Mouse (Mus musculus) stomach, embryonic 16.5 days (tissue): ENCODE measurements around the gene Tmem80. TPM values are rescaled to one million over a fixed set of nuclear protein-coding genes. Genes with fewer than 3 reads are reported as not detected.
A peak's percentile ranks its signal among the peaks of the same experiment; 100 is the strongest.

Experiments
- ATAC-seq: fragments of 200-750 bp; cut with Nextera tagmentation; 2 replicates; pipeline ENCODE4 v1.8.0; 2017; ENCODE audit warnings: moderate number of reproducible peaks, moderate TSS enrichment; ENCODE audit not compliant: insufficient read depth, low FRiP score
- H3K27ac ChIP-seq: fragments of 300-500 bp; sonication (generic); 2 replicates; pipeline ENCODE4 v1.5.1; 2014; ENCODE audit warnings: low read length
- H3K27me3 ChIP-seq: fragments of 300-500 bp; sonication (generic); 2 replicates; pipeline ENCODE4 v1.6.1; 2014; ENCODE audit warnings: low read length, control low read depth, mixed read lengths; ENCODE audit not compliant: control insufficient read depth, insufficient read depth
- H3K36me3 ChIP-seq: fragments of 300-500 bp; sonication (generic); 2 replicates; pipeline ENCODE4 v1.6.1; 2014; ENCODE audit warnings: low read length; ENCODE audit not compliant: control insufficient read depth, insufficient read depth
- H3K4me1 ChIP-seq: fragments of 300-500 bp; sonication (generic); 2 replicates; pipeline ENCODE4 v1.6.1; 2014; ENCODE audit warnings: low read length, control low read depth, mixed read lengths; ENCODE audit not compliant: control insufficient read depth, insufficient read depth
- H3K4me2 ChIP-seq: fragments of 300-500 bp; sonication (generic); 2 replicates; pipeline ENCODE4 v1.6.1; 2014; ENCODE audit warnings: low read depth, low read length, mixed read lengths
- H3K4me3 ChIP-seq: fragments of 300-500 bp; sonication (generic); replicated peaks from 2 replicates; pipeline ENCODE4 v1.5.1; 2014; ENCODE audit warnings: mild to moderate bottlenecking, low read length
- H3K9ac ChIP-seq: fragments of 300-500 bp; sonication (generic); 2 replicates; pipeline ENCODE4 v1.6.1; 2014; ENCODE audit warnings: low read length
- H3K9me3 ChIP-seq: fragments of 300-500 bp; sonication (generic); replicated peaks from 2 replicates; pipeline ENCODE4 v1.6.1; 2016; ENCODE audit warnings: low read length, control low read depth; ENCODE audit not compliant: control insufficient read depth
- WGBS: fragments of 180-500 bp; shearing (Covaris S2); extraction: QIAGEN DNeasy Blood & Tissue Kit; methylation state at CpG from one replicate; pipeline ENCODE4 v1.1.7; 2014; 5-methylcytosine and 5-hydroxymethylcytosine counted together
- polyA plus RNA-seq: library from polyadenylated mRNA; unstranded; fragments of >200 nt; fragmentation: Nextera tagmentation; extraction: Ambion mirVana; gene quantifications from 2 replicates; pipeline ENCODE4 v1.2.1, GENCODE M21; 2015

Gene Tmem80
- polyA plus RNA-seq, 1 experiment from 2014 or later, result 35.9 TPM

DNA sequence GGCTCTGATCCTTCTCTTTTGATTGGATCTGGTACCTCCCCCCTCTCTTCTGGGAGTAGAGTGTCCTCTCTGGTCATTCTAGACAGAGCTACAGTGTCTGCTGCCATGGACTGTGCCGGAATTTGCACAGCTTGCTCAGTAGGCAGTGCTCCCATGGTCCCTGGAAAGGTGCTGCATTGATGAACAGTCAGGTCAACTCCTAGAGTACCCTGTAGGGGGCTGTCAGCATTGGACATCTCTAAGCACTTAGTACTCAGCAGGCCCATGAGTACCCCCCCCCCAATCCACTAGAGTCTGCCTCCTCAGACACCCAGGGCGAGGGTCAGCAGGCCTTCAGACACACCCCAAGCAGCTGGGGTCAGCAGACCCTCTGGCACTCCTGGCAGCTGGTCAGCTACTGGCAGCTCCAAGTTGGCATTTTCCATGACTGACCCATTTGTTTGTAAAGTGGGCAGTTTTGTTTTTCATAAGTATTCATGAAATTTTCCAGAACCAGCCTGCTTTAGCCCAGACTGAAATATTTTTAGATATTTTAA lies 7.6 kb downstream of the Tmem80 start:
- Histone ChIP-seq H3K4me3 (no peak overlapping the region), H3K27me3 (no peaks in the 10 kb centered on the region), H3K36me3 (0 out of 2 replicates have a peak, but pooled peaks cover 5% of the 10 kb centered on the region), H3K9me3 (no peaks in the 10 kb centered on the region), H3K4me1 (peaks cover 15% of the 10 kb centered on the region), H3K4me2 (no peak overlapping the region), H3K27ac (no peak overlapping the region), H3K9ac (no peak overlapping the region)
- 82% methylated on average over 2 of the region's 2 CpGs for WGBS
- no peak for ATAC-seq

DNA sequence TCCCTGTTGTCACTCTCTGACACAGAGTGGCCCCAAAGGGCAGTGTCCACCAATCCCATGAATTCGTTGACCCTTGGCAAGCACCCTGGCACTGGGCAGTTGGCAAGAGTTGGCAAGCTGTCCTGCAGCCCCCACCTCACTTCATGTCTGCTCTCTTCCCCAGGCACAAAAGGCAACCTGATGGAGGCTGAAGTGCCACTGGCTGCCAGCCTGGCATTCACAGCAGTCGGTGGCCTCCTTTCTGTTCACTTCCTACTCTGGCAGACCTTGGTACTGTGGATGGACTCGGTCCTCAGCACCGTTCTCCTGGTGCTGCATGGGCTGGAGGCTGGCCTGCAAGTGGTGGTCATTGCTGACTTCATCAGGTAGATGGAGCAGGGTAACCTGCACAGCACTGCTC lies 8.1 kb downstream of the Tmem80 start:
- peaks cover 15% of the 10 kb centered on the region for H3K4me1 ChIP-seq
- H3K27me3 ChIP-seq, result no peaks in the 10 kb centered on the region
- 87% methylated on average over 4 of the region's 4 CpGs for whole genome bisulfite sequencing
- H3K27ac ChIP-seq, result no peak overlapping the region
- no peak overlapping the region for H3K4me2 ChIP-seq
- no peak for ATAC-seq
- no peaks in the 10 kb centered on the region for H3K9me3 ChIP-seq
- H3K4me3 ChIP-seq, result no peak overlapping the region
- no peak overlapping the region for H3K9ac ChIP-seq
- 0 out of 2 replicates have a peak, but pooled peaks cover 5% of the 10 kb centered on the region for H3K36me3 ChIP-seq

DNA sequence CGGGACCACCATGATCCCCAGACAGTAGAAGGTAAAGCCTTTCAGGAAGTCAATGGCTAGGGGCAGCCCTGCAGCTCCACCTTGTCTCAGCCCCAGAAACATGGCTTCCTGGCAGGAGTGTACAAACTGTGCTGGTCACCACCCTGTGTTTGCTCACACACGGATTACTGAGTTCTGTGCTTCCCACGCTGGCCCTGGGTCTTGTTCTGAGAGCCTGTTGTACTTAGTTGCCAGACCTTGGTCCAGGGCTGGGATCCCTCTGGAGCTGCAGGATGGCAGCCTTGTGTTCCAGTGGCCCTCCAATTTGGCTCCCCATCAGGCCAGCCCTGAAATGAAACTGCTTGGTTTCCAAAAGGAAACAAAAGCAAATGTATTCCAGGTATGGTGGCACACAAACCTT lies 8.8 kb downstream of the Tmem80 start:
- ATAC-seq, result no peak
- 0 out of 2 replicates have a peak, but pooled peaks cover 5% of the 10 kb centered on the region for H3K36me3 ChIP-seq
- H3K4me2 ChIP-seq, result no peak overlapping the region
- peaks cover 18% of the 10 kb centered on the region for H3K4me1 ChIP-seq
- H3K27me3 ChIP-seq, result no peaks in the 10 kb centered on the region
- H3K4me3 ChIP-seq, result no peak overlapping the region
- 74% methylated on average over 3 of the region's 3 CpGs for WGBS
- no peak overlapping the region for H3K9ac ChIP-seq
- H3K27ac ChIP-seq, result no peak overlapping the region; the same call in 1 of the 2 replicates
- no peaks in the 10 kb centered on the region for H3K9me3 ChIP-seq

DNA sequence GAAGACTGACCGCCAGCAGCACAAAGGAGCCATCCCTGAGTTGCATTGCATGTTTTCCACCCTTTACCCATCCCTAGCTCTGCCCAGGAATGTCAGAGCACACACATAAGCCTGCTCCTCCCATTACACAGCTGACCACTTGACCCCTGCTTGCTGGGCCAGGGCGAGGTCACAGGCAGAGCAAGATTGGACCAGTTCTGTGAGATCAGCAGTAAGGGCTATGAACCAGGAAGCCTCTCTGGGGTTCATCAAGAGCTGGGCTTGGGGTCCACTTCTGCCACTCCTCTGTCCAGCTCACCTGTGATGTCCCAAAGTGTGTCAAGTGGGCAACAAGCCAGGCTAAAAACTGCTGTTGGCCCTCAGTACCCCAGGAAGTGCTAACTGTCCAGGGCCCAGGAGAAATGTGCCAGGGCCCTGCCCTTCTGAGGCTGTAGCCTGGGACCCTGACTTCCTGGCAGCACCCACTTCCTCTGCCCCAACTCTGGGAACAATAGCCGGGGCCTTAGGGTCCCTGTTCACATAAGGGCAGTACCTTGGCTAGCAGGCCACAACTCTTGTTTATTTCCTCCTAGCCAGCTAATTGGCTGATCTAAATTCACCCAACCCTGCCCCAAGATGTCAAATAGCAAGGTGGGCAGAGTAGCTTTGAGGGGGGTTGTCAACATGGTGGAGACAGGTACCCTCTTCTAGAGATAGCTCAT lies 10.3 kb downstream of the Tmem80 start:
- H3K36me3 ChIP-seq, result 0 out of 2 replicates have a peak, but pooled peaks cover 5% of the 10 kb centered on the region
- H3K4me3 ChIP-seq, result peak overlapping the region; percentile 51; the same call in 1 of the 2 replicates
- H3K4me1 ChIP-seq, result peaks cover 21% of the 10 kb centered on the region
- WGBS, result 62% methylated on average over 3 of the region's 3 CpGs
- ATAC-seq, result no peak
- H3K27me3 ChIP-seq, result no peaks in the 10 kb centered on the region
- peak overlapping the region; percentile 55 for H3K4me2 ChIP-seq
- no peaks in the 10 kb centered on the region for H3K9me3 ChIP-seq
- H3K9ac ChIP-seq, result peak overlapping the region; percentile 79
- H3K27ac ChIP-seq, result peak overlapping the region; percentile 90

DNA sequence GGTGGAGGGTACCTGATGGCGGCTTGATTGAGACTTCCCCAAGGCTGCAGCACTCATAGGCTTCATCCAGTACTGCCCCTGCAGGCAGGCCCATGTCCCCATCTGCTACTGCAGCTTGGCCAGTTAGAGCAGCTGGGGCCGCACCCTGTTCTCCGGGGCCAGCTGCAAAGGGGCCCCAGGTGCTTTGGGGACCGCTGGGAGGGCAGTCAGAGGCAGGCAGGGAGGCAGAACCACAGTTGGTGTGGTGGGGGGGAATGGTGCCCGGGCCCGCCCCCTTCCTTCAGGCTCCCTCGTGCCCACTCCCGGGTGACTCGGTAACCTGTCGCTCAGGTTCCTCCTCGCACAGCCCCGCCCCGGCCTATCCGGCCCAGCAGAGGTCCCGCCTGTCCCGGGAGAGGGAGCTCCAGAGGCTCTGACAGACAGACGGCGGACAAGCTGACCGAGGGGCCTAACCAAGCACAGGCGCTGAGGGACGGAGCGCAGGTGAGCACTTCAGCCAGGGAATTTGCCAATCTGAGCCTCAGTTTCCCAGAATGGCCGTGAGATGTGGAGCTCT lies 11.1 kb downstream of the Tmem80 start, which contains the start of gene Eps8l2:
Eps8l2 (plus strand) TSS at position 305 of the 556 bp plus-strand sequence.
- peak within 1 kb of the TSS; percentile 79 for H3K9ac ChIP-seq
- H3K4me2 ChIP-seq, result peak within 1 kb of the TSS; percentile 55
- ATAC-seq, result peak; percentile 87
- no peaks in the 10 kb centered on the region for H3K36me3 ChIP-seq
- 6% methylated on average over 23 of the region's 23 CpGs for WGBS
- H3K9me3 ChIP-seq, result no peaks in the 10 kb centered on the region
- no peaks in the 10 kb centered on the region for H3K27me3 ChIP-seq
- H3K4me1 ChIP-seq, result peaks cover 24% of the 10 kb centered on the region
- peak within 1 kb of the TSS; percentile 51 for H3K4me3 ChIP-seq
- H3K27ac ChIP-seq, result peak within 1 kb of the TSS; percentile 90

DNA sequence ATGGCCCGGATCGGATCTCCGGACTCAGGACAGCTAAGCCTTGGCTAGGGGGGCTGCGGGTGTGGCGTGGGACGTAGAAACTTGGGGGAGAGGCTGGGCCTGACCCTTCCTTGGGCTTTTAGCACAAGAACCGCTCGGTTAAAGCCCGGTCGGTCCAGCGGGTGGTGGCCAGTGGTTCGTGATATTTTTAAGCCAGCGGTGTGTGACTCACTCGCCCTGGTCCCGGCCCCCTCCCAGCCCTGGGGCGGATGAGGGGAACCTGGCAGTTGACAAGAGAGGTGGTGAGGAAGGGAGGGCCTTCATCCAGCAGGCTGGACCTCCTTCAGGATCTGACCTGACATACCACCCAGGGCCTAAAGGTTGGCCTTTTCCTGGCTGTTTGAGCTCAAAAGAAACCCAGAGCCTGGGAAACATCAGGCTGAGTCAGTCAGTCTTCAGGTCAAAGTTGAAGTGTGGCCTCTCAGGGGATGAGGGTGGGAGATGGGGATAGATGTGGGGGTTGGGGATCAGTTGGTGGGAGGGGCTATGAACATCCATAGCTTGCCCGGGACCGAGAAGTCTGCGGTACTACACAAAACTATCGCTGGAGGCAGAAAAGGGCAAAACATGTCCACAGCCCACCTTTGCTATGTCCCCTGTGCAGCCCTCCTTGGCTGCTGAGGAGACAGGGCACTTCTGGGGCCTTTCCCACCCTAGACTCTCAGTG lies 11.8 kb downstream of the Tmem80 start:
- Histone ChIP-seq H3K4me2 (peak overlapping the region; percentile 55), H3K9ac (peak overlapping the region; percentile 79), H3K4me1 (peaks cover 24% of the 10 kb centered on the region), H3K27me3 (no peaks in the 10 kb centered on the region), H3K36me3 (no peaks in the 10 kb centered on the region), H3K9me3 (no peaks in the 10 kb centered on the region), H3K4me3 (peak overlapping the region; percentile 51), H3K27ac (peak overlapping the region; percentile 90)
- 30% methylated on average over 20 of the region's 20 CpGs for WGBS
- peak; percentile 3; the same call in 1 of the 2 replicates for ATAC-seq

DNA sequence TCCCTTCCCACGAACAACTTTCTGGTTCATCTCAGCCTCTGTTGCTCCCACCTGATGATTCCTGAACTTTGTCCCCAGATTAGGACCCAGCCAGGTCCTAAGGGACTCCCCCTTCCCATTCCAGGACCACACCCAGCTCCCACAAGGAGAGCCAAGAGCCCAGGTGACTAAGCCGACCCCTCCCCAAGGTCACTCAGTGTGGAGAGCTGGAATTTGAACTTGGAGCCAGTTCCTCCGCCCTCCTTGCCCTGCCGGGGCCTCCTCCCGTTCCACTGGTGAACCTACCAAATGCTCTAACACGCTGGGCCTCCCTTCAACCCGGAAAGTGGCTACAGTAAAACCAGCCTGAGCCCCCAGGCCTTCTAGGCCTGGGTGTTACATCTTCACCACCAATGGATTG lies 12.5 kb downstream of the Tmem80 start:
- Histone ChIP-seq H3K27me3 (no peaks in the 10 kb centered on the region), H3K4me1 (peaks cover 24% of the 10 kb centered on the region), H3K4me2 (peak overlapping the region; percentile 55), H3K9me3 (no peaks in the 10 kb centered on the region), H3K9ac (peak overlapping the region; percentile 79), H3K27ac (peak overlapping the region; percentile 90), H3K4me3 (peak overlapping the region; percentile 51), H3K36me3 (no peaks in the 10 kb centered on the region)
- 51% methylated on average over 7 of the region's 7 CpGs for WGBS
- peak; percentile 14; the same call in 1 of the 2 replicates for ATAC-seq

DNA sequence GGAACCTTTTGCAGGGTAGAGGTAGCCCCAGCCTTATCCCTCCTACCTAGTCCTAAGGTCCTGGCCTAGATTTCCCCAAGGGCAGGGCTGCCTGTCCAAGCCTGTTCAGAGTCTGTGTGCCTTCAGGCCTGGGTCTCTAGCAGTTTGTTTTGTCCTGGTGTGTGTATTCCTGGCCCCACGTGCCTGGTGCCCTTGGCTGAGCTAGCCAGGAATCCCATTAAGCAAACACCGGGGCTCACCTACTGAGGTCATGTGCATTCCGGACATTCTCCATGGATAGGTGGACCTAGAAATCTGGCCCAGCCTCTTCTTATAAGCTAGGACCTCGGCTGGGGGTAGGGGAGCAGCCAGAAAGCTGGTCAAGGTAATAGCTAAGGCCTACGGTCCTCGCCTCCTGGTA lies 12.9 kb downstream of the Tmem80 start:
- 57% methylated on average over 6 of the region's 6 CpGs for WGBS
- ATAC-seq, result peak; percentile 18; the same call in 1 of the 2 replicates
- H3K27me3 ChIP-seq, result no peaks in the 10 kb centered on the region
- H3K9me3 ChIP-seq, result no peaks in the 10 kb centered on the region
- peak overlapping the region; percentile 51 for H3K4me3 ChIP-seq
- H3K4me2 ChIP-seq, result peak overlapping the region; percentile 55
- H3K4me1 ChIP-seq, result peaks cover 24% of the 10 kb centered on the region
- H3K9ac ChIP-seq, result peak overlapping the region; percentile 79
- peak overlapping the region; percentile 90 for H3K27ac ChIP-seq
- no peaks in the 10 kb centered on the region for H3K36me3 ChIP-seq
